Mouse (Mus musculus) liver, embryonic 16.5 days (tissue): ENCODE data around the gene Tnpo2. TPM values are rescaled to one million over a fixed set of nuclear protein-coding genes. Genes with fewer than 3 reads are reported as not detected.

ENCODE experiments used
- ATAC-seq: fragments of 200-750 bp; cut with Nextera tagmentation; 2 replicates; pipeline ENCODE4 v1.8.0; 2017; ENCODE audit warnings: low read depth, mild to moderate bottlenecking, moderate number of reproducible peaks, moderate library complexity
- H3K27ac ChIP-seq: fragments of 300-500 bp; sonication (generic); 2 replicates; pipeline ENCODE4 v1.5.1; 2014; ENCODE audit warnings: mild to moderate bottlenecking, low read length
- H3K27me3 ChIP-seq: fragments of 300-500 bp; sonication (generic); 2 replicates; pipeline ENCODE4 v1.6.1; 2014; ENCODE audit warnings: low read depth, low read length, mixed read lengths; ENCODE audit not compliant: control insufficient read depth, insufficient read depth
- H3K36me3 ChIP-seq: fragments of 300-500 bp; sonication (generic); 2 replicates; pipeline ENCODE4 v1.6.1; 2014; ENCODE audit warnings: mild to moderate bottlenecking; ENCODE audit not compliant: control insufficient read depth, insufficient read depth
- H3K4me1 ChIP-seq: fragments of 300-500 bp; sonication (generic); 2 replicates; pipeline ENCODE4 v1.6.1; 2014; ENCODE audit warnings: low read depth, low read length, mixed read lengths; ENCODE audit not compliant: control insufficient read depth
- H3K4me2 ChIP-seq: fragments of 300-500 bp; sonication (generic); 2 replicates; pipeline ENCODE4 v1.6.1; 2014; ENCODE audit warnings: low read depth, low read length, mixed read lengths
- H3K4me3 ChIP-seq: fragments of 300-500 bp; sonication (generic); 2 replicates; pipeline ENCODE4 v1.5.1; 2014; ENCODE audit warnings: low read depth, mild to moderate bottlenecking, low read length
- H3K9ac ChIP-seq: fragments of 300-500 bp; sonication (generic); 2 replicates; pipeline ENCODE4 v1.6.1; 2014; ENCODE audit warnings: low read depth, low read length
- H3K9me3 ChIP-seq: fragments of 300-500 bp; sonication (generic); replicated peaks from 2 replicates; pipeline ENCODE4 v1.6.1; 2016; ENCODE audit warnings: low read length; ENCODE audit not compliant: control insufficient read depth
- WGBS: fragments of 180-500 bp; shearing (Covaris S2); extraction: QIAGEN DNeasy Blood & Tissue Kit; methylation state at CpG from one replicate; pipeline ENCODE4 v1.1.7; 2014; ENCODE audit not compliant: insufficient replicate concordance; 5-methylcytosine and 5-hydroxymethylcytosine counted together
- microRNA-seq: library from miRNA; unstranded; fragments of <30 nt; microRNA quantifications from one replicate; pipeline ENCODE4, GENCODE M21; 2016
- polyA plus RNA-seq: library from polyadenylated mRNA; unstranded; fragments of >200 nt; fragmentation: Nextera tagmentation; extraction: Ambion mirVana; gene quantifications from 2 replicates; pipeline ENCODE4 v1.2.1, GENCODE M21; 2015

The Tnpo2 gene
- polyA plus RNA-seq, 1 experiment from 2014 or later: 17.7 TPM

- 83% methylated on average over 4 of the region's 4 CpGs for WGBS
- peaks cover 12% of the 10 kb centered on the region for H3K36me3 ChIP-seq
- no peak for ATAC-seq
These were observed 60.1 kb downstream of the Tnpo2 start for GRCm38 (mm10) chr8:85096850-85097249.

GRCm38 (mm10) chr8:85100076-85100665 lies 63.5 kb downstream of the Tnpo2 start:
- Histone ChIP-seq H3K27me3 (no peaks in the 10 kb centered on the region), H3K4me3 (no peak overlapping the region), H3K36me3 (peaks cover 12% of the 10 kb centered on the region), H3K9ac (no peak overlapping the region), H3K4me2 (no peak overlapping the region), H3K9me3 (peaks cover 4% of the 10 kb centered on the region), H3K27ac (no peak overlapping the region), H3K4me1 (no peaks in the 10 kb centered on the region)
- ATAC-seq: no peak
- WGBS: 54% methylated on average over 4 of the region's 4 CpGs

More at GRCm38 (mm10) chr8:85096850-85097249, 60.1 kb downstream of the Tnpo2 start:
- H3K9ac ChIP-seq: no peak overlapping the region
- no peak overlapping the region for H3K27ac ChIP-seq
- no peaks in the 10 kb centered on the region for H3K27me3 ChIP-seq
- H3K4me2 ChIP-seq: no peak overlapping the region
- no peak overlapping the region for H3K4me3 ChIP-seq
- no peaks in the 10 kb centered on the region for H3K4me1 ChIP-seq
- H3K9me3 ChIP-seq: peaks cover 4% of the 10 kb centered on the region

Small RNA genes lying within 50 kb of the gene (microRNA-seq; reads per million reads assigned to microRNA genes)
- gene Mir7070: 1.5 reads per million

Other genes with a start within 250 kb of the Tnpo2 start
- 2.0 and 2.4 TPM in 2 replicates for gene Nfix, start 236.6 kb upstream of the Tnpo2 start, polyA plus RNA-seq
- gene Dand5, start 214.1 kb upstream of the Tnpo2 start, polyA plus RNA-seq: 2.5 and 3.0 TPM in 2 replicates
- gene Gadd45gip1, start 205.4 kb upstream of the Tnpo2 start, polyA plus RNA-seq: 41.5 and 41.9 TPM in 2 replicates
- 294 and 307 TPM in 2 replicates for gene Rad23a, start 196.2 kb upstream of the Tnpo2 start, polyA plus RNA-seq
- 473 and 480 TPM in 2 replicates for gene Calr, start 190.0 kb upstream of the Tnpo2 start, polyA plus RNA-seq
- gene Farsa, start 179.9 kb upstream of the Tnpo2 start, polyA plus RNA-seq: 52.7 and 53.1 TPM in 2 replicates
- 41.2 and 47.8 TPM in 2 replicates for gene Syce2, start 164.8 kb upstream of the Tnpo2 start, polyA plus RNA-seq
- gene Gcdh, start 143.0 kb upstream of the Tnpo2 start, polyA plus RNA-seq: 65.7 and 73.0 TPM in 2 replicates
- 394 and 409 TPM in 2 replicates for gene Klf1, start 135.0 kb upstream of the Tnpo2 start, polyA plus RNA-seq
- 12.5 and 13.6 TPM in 2 replicates for gene Dnase2a, start 128.4 kb upstream of the Tnpo2 start, polyA plus RNA-seq
- 0.09 and 0.15 TPM in 2 replicates for gene Mast1, start 99.6 kb upstream of the Tnpo2 start, polyA plus RNA-seq
- 0.20 and 0.44 TPM in 2 replicates for gene Rtbdn, start 89.9 kb upstream of the Tnpo2 start, polyA plus RNA-seq
- 0.45 and 1.4 TPM in 2 replicates for gene Gm49661, start 67.5 kb upstream of the Tnpo2 start, polyA plus RNA-seq
- 1,724 and 1,773 TPM in 2 replicates for gene Prdx2, start 67.3 kb upstream of the Tnpo2 start, polyA plus RNA-seq
- gene Rnaseh2a, start 67.1 kb upstream of the Tnpo2 start, polyA plus RNA-seq: 91.6 and 98.1 TPM in 2 replicates
- 10.6 and 16.5 TPM in 2 replicates for gene Junb, start 58.2 kb upstream of the Tnpo2 start, polyA plus RNA-seq
- 8.5 and 9.5 TPM in 2 replicates for gene Hook2, start 46.3 kb upstream of the Tnpo2 start, polyA plus RNA-seq
- gene Best2, start 22.4 kb upstream of the Tnpo2 start, polyA plus RNA-seq: not detected in 2 replicates
- 48.6 and 55.8 TPM in 2 replicates for gene Asna1, start 11.6 kb upstream of the Tnpo2 start, polyA plus RNA-seq
- 49.2 and 50.0 TPM in 2 replicates for gene Trir, start 10.1 kb upstream of the Tnpo2 start, polyA plus RNA-seq
- 10.3 and 10.4 TPM in 2 replicates for gene Fbxw9, start 23.1 kb downstream of the Tnpo2 start, polyA plus RNA-seq
- not detected in 2 replicates for gene Gm5741, start 31.1 kb downstream of the Tnpo2 start, polyA plus RNA-seq
- gene Dhps, start 34.8 kb downstream of the Tnpo2 start, polyA plus RNA-seq: 23.5 and 25.7 TPM in 2 replicates
- gene Wdr83os, start 43.8 kb downstream of the Tnpo2 start, polyA plus RNA-seq: 56.0 and 58.2 TPM in 2 replicates
- 22.0 and 23.6 TPM in 2 replicates for gene Wdr83, start 44.4 kb downstream of the Tnpo2 start, polyA plus RNA-seq
- gene Man2b1, start 46.4 kb downstream of the Tnpo2 start, polyA plus RNA-seq: 38.7 and 44.4 TPM in 2 replicates
- 2.6 and 3.4 TPM in 2 replicates for gene Zfp791, start 86.2 kb downstream of the Tnpo2 start, polyA plus RNA-seq
- gene Cks1brt, start 115.0 kb downstream of the Tnpo2 start, polyA plus RNA-seq: not detected in 2 replicates
- gene Olfr371, start 189.1 kb downstream of the Tnpo2 start, polyA plus RNA-seq: not detected in 2 replicates